Mouse (Mus musculus) cerebral cortex, adult 2 months (tissue): ENCODE measurements around the gene Rpl37.

Experiments
- WGBS: fragments of 180-500 bp; shearing (Covaris S2); methylation state at CpG from one replicate; pipeline ENCODE4 v1.1.7; 2018; 5-methylcytosine and 5-hydroxymethylcytosine counted together

Rpl37 gene

DNA sequence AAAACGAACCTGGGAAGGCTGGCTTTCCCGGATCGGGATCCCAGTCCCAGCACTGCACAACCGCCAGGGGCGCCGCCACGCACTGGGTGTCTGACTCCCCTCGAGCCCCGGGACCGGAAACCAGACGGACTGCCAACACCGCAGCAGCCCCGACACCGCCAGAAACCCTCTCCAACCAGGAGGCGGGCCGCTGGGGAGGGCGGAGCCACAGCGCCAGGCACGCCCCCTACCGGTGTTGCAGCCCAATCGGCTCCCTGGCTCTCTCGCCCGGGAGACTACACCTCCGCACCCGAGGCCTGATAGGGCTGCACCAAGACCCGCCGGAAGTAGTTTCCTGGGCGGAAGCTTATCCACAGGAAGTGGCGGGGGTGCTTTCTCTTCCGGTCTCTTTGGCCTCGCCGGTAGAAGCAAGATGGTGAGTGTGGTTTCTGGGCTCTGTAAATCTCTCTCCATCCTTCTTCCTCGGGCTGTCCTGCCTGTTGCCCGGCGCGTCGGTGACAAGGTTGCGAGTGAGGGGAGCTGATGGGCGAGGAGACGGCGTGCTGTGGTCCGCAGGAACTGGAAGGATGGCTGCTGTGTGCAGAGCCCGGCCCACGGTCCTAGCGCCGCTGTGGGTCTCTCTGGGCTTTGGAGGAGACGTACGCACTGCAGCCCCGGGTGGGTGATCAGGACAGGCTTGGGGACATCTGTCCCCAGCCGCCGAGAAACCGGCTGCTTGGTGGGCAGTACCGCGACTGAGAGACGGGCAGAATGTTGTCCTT lies at the start of gene Rpl37:
Gene Rpl37, plus strand, starts transcription at position 376 of the 761 bp plus-strand sequence.
- 1% methylated on average over 55 of the region's 55 CpGs for WGBS

DNA sequence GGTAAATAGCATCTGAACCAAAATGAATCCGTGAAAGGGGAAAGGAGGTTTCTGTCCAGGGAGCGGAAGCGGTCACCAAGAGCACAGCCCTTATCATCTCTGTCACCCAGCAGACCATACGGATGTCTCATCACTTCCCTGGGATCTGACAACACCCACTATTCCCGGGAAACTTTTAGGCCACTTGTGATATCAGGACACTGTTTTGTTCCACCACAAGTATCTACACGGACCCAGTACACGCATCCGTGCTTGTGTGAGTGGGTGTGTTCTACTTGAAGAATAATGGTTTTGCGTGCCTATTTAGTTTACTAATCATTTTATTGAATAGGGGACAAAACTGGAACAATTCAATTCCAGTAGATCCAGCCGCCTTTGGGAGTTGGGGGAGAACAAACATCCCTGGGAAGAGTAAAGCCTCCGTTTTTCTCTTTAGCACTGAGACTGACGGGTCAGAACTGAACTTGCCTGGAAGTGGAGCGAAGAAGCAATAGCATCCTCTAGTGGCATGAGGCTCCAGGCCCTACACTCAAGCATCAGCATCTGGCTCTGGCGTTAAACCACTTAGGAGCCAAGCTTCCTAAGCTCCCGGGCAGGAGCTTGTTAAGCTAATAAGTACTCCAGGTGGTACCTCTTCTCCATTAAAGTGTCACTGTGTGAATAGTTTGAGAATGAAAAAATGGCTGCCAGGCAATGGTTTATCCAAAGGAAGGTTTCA lies 47.5 kb upstream of the Rpl37 start:
- 51% methylated on average over 15 of the region's 15 CpGs for WGBS

DNA sequence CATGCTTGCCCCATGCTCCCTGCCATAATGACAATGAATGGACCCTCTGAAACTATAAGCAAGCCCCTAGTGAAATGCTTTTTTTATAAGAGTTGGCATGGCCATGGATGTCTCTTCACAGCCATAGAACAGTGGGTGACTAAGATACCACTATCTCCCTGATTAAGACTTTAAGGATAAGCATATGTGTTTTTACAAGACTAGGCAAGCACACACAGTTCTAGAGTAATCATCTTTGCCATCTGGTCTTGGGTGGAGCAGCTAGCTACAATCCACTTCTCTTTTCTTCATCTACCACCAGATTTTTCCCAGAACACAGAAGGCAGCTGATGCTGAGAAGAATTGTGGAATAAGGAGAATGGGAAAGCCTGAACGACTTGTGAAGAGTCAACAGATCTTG lies 35.2 kb upstream of the Rpl37 start:
- 53% methylated on average over 1 of the region's 1 CpGs for WGBS

DNA sequence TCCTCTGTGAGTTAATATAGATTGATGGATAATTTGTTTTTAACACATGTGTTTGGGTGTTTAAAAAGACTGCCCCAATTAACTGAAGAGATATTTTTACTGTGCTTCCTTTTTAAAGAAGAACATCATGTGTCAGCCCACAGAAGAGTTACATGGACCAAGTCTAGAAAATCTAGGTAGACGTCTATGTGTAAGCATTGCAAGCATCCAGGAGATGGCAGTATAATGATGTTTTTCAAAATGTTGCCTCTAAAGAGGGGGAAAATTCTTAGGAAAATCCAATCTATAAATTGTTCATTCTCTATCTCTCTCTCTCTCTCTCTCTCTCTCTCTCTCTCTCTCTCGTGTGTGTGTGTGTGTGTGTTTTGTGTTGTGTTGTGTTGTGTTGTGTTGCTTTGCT lies 30.3 kb upstream of the Rpl37 start:
- under 1% methylated on average over 2 of the region's 2 CpGs for WGBS

DNA sequence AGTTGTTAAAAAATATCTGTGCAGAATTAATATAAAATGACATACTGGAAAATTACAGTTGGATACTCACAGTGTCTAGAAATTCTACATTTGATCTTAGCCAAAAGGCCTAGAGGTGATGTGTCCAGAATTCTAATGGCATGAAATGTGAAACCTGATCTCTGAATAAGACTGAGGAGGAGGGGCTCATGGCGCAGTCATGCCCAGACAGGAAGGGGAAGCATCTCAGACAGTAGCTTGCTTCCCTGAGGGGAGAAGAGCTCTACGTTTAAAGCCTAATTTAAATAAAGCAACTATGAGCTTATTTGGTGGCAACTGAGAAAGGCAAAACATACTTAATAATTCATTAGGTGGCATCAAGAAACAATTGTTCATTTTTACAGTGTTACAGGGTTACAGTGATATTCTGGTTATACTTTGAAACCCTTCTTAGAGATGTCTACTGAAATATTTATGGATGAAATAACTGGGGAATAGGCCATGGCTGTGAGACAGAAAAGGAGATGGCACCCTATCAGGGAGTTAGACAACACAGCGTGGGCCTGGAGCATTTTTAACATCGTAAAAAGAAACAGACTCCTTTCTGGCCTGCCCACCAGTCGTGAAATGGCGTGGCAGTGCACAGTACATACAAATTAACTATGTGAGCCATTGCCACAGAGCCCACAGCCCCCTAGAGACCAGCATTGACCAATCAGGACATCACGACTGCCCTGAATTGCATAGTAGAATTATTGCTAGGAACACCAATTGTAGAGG lies 27.4 kb upstream of the Rpl37 start:
- 66% methylated on average over 7 of the region's 7 CpGs for WGBS

DNA sequence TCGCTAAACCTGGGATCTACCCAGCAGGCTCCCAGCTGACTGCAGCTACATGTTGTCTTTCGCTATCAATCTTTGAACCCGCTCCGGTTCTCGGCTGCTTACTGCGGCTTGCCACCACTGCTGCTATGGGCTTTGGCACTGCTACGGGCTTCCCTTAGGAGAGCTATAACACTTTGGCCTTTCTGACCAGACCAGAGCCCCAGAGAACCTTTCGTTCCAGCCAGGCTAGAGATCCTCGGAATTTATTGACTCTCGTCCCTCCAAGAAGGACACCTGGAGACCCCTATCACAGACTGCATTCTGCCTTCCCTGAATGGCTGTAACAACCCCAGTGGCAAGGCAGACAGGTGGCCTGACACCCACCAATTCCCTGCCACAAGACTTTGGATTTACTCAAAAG lies 26.3 kb upstream of the Rpl37 start:
- WGBS: 95% methylated on average over 10 of the region's 10 CpGs

DNA sequence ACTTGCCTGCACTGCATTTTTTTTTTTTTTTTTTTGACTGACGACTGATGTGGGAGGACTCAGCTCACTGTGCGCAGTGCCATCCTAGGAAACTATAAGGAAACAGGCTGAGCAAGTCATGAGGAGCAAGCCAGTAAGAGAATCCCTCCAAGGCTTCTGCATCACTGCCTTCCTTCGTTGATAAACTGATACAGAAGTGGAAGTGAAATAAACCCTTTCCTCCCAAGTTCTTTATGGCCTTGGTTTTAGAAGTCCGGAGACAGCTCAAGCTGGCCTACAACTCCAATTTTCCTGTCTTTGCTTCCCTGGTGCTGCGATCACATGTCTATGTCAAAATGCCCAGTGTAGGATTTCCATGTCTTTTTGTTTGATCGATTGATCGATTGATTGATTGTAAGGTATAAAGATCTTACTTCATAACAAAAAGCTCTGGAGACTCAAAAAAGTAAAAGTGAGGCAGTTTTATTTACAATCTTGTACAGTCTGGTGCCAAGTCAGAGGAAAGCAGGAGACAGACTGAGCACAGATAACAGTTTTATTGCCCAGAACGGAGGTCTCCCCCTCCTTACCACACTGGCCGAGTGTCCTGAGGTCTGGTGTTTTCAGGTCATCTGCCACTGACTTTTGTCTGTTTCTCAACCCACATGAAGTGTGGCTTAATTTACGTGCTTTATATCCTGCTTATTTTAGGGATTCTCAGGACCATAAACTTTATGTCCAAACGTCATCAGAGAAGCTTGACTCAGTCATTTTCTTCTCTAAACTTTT lies 20.7 kb upstream of the Rpl37 start:
- 92% methylated on average over 11 of the region's 11 CpGs for WGBS

DNA sequence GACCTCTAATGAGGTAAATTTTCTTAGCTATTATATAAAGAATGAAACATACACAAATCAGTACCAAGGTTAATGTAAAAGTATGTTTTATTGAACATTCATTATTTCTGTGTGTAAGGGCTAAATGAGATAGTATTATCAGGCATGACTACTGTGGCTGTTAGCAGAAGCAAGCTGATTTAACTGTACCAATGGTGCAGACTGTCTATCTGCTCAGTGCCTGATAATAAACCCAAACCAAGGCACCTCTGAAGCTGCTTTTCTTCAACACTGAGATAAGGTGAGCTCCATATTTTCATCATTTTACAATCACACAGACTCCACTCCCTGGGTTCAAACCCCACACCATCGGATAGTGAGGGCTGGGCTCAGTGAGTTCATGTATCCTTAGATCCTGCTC lies 19.1 kb upstream of the Rpl37 start:
- WGBS: 100% methylated on average over 1 of the region's 1 CpGs

DNA sequence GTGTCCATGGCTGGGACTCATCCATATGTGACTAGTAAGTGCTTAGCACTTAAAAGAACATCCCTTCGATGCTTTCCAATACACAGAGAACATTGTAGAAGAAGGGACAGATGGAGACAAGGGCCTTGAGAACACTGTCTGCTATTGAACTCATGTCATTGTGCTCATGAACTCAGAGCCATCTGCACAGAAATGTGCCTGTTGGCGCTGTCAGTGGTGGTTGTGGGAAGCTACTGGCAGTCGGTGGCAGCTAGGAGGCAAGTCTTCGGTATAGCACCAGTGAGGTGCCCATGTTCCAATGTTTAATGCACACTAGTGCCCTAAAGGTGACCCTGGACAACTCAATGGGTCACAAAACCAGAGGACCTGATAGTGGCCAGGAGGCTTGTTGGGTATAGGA lies 14.1 kb upstream of the Rpl37 start:
- WGBS: 84% methylated on average over 4 of the region's 4 CpGs

DNA sequence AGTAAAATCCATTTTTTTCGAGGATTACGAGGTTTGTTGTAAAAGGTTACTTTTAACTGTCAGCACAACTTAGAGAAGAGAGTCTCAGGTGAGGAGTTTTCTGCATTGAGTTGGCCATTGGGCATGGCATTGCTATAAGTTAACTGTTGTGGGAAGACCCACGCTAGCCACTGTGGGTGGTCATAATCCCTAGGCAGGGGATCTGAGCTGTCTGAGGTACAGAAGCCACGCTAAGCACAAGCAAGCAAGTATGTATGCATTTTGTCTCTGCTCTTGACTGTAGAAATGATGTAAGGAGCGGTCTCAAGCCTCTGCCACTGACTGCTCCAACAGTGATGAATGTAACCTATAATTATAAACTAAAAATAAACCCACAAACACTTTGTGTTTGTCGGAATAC lies 10.6 kb upstream of the Rpl37 start:
- 79% methylated on average over 6 of the region's 6 CpGs for WGBS

DNA sequence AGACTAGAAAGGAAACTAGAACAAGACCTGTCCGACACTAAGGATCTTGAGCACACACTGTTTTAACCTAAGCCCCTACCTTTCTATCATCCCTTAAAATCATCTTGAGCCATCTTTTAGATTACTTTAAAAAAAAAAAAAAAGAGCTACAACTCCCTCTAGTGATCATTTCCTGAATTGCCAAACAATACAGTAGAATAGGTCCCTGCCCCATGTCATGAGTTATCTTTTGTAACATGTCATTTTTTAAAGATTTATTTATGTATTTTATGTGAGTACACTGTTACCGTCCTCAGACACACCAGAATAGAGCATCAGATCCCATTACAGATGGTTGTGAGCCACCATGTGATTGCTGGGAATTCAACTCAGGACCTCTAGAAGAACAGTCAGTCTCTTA lies 10.2 kb upstream of the Rpl37 start:
- 39% methylated on average over 2 of the region's 2 CpGs for WGBS

DNA sequence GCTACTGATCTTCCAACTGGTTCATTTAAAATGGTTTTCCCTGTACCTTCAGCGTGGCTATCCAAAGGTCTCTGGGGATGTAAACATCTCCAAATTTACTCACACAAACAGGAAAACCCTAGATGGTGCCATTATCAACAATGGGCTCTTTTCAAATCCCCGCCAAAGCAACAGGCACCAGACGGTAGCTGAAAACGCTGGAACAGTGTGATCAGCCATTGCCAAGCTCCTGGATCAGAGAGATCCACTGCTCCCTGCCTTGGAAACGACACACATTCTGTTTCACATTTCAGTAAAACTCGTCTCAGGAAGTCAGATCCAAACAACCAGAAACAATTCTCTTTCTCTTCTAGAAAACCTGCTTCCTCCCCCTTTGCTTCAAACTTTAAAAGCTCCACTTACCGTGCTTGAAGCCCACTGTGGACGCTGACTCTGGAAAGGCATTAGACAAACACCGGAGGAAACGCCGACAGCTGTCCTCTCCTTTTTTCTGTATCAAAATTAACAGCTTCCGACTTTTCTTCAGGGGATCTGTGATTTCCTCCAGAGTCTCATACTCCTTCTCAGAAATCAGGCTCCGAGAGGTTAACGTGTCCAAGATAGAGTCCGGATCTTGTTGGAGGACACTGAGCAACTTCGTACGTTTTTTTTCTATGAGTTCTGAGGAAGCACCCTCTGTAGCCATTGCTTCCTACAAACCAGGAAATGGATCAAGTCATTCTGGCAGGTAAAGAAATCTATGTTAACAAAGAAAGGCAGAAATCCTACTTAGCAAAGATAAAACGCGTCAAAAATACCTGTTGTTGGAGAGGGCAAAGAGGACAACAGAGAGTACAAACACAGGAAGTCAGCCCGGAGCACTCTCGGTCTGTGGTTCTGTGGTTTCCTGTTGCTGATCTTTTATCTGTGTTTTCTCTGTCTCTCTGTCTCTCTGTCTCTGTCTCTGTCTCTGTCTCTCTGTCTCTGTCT lies 8.5 kb upstream of the Rpl37 start, which contains the start of gene Card6:
Gene Card6, minus strand, starts transcription at position 854 of the 969 bp plus-strand sequence.
- 38% methylated on average over 21 of the region's 21 CpGs for WGBS

DNA sequence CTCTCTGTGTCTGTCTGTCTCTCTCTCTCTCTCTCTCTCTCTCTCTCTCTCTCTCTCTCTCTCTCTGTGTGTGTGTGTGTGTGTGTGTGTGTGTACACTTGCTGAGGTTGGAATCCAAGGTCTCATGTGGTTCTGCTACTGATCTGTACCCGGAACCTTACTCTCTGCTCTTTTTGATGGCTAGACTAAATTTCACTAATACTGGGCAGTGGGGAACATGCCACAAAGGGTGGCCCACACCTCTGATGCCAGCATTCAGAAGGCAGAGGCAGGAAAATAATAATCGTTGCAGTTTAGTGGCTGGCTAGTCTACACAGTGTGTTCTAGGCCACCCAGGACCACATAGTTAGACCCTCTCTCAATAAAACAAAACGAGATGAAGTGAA lies 7.8 kb upstream of the Rpl37 start:
- 63% methylated on average over 3 of the region's 3 CpGs for WGBS

DNA sequence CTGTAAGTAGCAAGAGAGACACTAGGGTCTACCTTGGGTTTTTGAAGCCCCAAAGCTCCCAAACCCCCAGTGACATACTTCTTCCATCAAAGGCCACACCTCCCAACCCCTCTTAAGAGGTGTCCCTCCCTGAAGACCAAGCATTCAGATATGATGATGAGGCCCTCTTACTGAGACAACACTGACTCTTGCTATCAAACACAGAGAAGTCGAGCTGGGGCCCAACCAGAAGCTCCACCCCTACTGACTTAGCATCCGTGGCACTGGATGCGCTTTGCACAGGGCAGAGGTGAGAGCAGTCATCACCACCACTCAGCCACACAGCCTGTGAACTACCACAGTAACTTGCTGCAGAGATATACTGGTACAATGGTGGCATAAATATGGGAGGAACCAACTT lies 3.8 kb upstream of the Rpl37 start:
- 85% methylated on average over 3 of the region's 3 CpGs for WGBS

DNA sequence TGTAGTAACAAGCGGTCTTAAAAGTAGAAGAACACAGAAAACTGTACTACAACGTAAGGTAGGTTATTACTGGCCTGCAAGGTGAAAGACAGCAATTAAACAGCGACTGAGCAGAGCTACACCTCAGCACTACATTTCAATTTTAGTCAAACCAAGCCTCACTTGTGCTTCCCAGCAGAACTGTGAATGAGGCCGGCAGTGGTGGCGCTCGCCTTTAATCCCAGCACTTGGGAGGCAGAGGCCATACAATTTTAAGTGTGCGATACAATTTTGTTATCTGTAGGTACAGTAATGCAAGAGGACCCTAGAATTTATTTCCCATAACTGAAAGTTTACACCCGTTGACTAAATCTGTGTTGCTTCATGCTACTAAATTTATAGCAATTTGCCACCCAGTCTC lies 1.3 kb upstream of the Rpl37 start:
- 69% methylated on average over 8 of the region's 8 CpGs for WGBS

DNA sequence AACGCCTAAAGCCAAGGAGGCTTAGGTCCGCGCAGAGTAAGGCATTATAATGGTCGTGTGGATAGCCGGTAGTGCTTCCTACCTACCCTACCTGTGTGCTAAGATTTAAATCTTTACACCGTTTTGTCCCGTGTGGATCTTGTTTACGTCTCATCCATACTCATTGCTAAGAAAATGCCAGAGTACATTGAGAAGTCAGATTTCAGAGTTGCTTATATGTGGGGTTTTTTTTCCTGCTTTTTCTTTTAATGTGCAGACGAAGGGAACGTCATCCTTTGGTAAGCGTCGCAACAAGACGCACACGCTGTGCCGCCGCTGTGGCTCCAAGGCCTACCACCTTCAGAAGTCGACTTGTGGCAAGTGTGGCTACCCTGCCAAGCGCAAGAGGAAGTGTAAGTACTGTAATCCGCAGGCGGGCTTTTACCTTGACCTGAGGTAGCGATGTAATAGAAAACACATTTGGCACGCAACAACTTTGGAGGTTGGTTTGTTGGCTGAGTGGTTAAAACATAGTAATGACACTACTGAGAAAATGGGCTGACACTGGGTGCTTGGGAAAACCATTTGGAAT lies 671 bp downstream of the Rpl37 start:
- 2% methylated on average over 22 of the region's 22 CpGs for WGBS

DNA sequence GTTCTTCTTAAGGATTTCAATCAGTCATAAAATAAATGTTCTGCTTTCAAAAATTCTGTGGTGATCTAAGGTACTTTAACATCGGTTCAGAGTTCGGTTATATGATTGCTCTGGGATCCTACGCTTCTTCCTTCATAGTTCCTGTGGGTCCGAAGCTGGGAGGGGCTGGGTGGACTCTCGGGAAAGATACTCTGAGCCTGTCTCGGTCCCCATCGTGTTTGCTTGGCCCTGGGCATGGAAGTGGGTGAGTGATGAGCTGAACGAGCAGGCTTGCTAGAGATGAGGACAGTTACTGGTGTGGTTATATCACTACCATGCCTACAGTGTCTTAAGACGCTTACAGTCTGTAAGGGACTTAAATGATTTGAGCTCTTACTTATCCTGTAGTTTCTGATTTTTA lies 2.2 kb downstream of the Rpl37 start:
- WGBS: 88% methylated on average over 9 of the region's 9 CpGs

DNA sequence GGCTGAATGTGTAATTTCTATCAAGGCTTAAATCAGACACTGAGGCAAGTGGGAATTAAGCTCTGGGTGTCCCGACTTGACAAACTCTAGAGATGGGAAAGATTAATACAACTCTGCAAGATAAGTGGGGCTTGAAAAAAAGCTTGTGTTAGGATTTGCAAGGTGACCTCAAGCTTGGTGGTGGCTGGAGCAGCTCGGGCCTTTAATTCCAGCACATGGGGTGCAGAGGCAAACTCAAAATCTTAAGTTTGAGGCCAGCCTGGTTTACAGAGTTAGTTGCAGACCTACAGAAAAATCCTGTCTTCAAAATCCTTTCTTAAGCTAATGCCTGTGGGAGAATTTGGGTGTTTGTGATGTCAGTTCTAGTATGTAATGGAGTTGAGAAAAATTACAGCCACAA lies 2.7 kb downstream of the Rpl37 start:
- WGBS: 93% methylated on average over 2 of the region's 2 CpGs

DNA sequence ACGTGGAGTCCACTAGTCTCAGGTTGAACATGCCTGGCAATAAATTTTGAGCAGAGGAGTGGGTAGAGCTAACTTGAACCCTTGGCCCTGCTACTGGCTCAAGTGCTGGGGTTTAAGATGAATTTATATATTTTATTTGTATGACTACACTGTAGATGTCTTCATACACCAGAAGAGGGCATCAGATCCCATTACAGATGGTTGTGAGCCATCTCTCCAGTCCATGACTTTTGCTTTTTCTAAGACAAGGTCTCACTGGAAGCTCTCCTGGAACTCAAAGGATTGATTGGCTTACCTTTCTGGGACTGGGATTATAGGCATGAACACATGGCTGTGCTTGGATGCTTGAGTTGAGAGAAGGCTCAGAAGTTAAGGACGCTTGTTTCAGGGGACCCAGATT lies 3.3 kb downstream of the Rpl37 start:
- WGBS: 95% methylated on average over 2 of the region's 2 CpGs
